Mouse (Mus musculus): ENCODE data around the gene Agap1. TPM values are rescaled to one million over a fixed set of nuclear protein-coding genes. Genes with fewer than 3 reads are reported as not detected.

Agap1 gene
- total and polyA plus RNA-seq, 3 experiments, result 0.01 TPM; not detected in 2

GRCm38 (mm10) chr1:89596223-89596622 is 141.6 kb downstream of the Agap1 start:
- DNase-seq (ENCODE audit: low read depth, low spot score), result no peak
- Histone ChIP-seq H3K9ac (ENCODE audit: control insufficient read depth, low read depth, low read length, poor library complexity, severe bottlenecking) (no peak overlapping the region), H3K9me3 (replicated peaks; ENCODE audit: insufficient read depth, low read length) (no peaks in the 10 kb centered on the region), H3K79me2 (ENCODE audit: control insufficient read depth, insufficient read depth, low read length, poor library complexity) (no peaks in the 10 kb centered on the region), H3K27ac (ENCODE audit: control insufficient read depth, low read depth, low read length) (no peak overlapping the region), H3K27me3 (ENCODE audit: control insufficient read depth in 1 of 2, insufficient read depth in 2 of 2, low read length in 2 of 2) (no peaks in the 10 kb centered on the region), H3K4me3 (ENCODE audit: control insufficient read depth in 1 of 2, insufficient read depth in 1 of 2, low read depth in 2 of 2, low read length in 2 of 2) (no peak overlapping the region), H3K4me1 (ENCODE audit: control insufficient read depth in 1 of 2, insufficient read depth in 2 of 2, low read length in 2 of 2) (no peaks in the 10 kb centered on the region), H3K36me3 (ENCODE audit: control insufficient read depth in 1 of 2, insufficient read depth in 2 of 2, low read length in 2 of 2) (no peaks in the 10 kb centered on the region)
- TF ChIP-seq MAFK (IDR thresholded peaks at IDR 0.05; ENCODE audit: borderline replicate concordance, low read depth, low read length), result no peak
- no peak for TF ChIP-seq ZKSCAN1 (IDR thresholded peaks at IDR 0.05; ENCODE audit: low read depth, low read length)
- no peak for TF ChIP-seq POLR2AphosphoS5 (IDR thresholded peaks at IDR 0.05; ENCODE audit: borderline replicate concordance, low read depth, low read length)
- no peak for TF ChIP-seq USF2 (IDR thresholded peaks at IDR 0.05; ENCODE audit: borderline replicate concordance in 1 of 2, insufficient read depth in 1 of 2, low read depth in 1 of 2, low read length in 2 of 2)

GRCm38 (mm10) chr1:89598906-89599305 is 144.3 kb downstream of the Agap1 start:
- H3K79me2 ChIP-seq (ENCODE audit: control insufficient read depth, insufficient read depth, low read length, poor library complexity), result no peaks in the 10 kb centered on the region
- no peak overlapping the region for H3K27ac ChIP-seq (ENCODE audit: control insufficient read depth, low read depth, low read length)
- H3K4me1 ChIP-seq (ENCODE audit: control insufficient read depth in 1 of 2, insufficient read depth in 2 of 2, low read length in 2 of 2), result no peaks in the 10 kb centered on the region
- H3K36me3 ChIP-seq (ENCODE audit: control insufficient read depth in 1 of 2, insufficient read depth in 2 of 2, low read length in 2 of 2), result no peaks in the 10 kb centered on the region
- H3K9me3 ChIP-seq (replicated peaks; ENCODE audit: insufficient read depth, low read length), result no peaks in the 10 kb centered on the region; the same call in 1 of the 2 replicates
- DNase-seq (ENCODE audit: low read depth, low spot score), result no peak
- no peak overlapping the region for H3K4me3 ChIP-seq (ENCODE audit: control insufficient read depth in 1 of 2, insufficient read depth in 1 of 2, low read depth in 2 of 2, low read length in 2 of 2)
- TF ChIP-seq E2F4 (IDR thresholded peaks at IDR 0.05; ENCODE audit: borderline replicate concordance, low read depth, low read length) (no peak), MAX (IDR thresholded peaks at IDR 0.05; ENCODE audit: low read length) (no peak), EP300 (IDR thresholded peaks at IDR 0.05; ENCODE audit: low read depth in 1 of 2, low read length in 2 of 2) (no peak), MYB (IDR thresholded peaks at IDR 0.05; ENCODE audit: low read depth, low read length) (no peak), MEF2A (IDR thresholded peaks at IDR 0.05; ENCODE audit: extremely low read depth, insufficient replicate concordance, low read depth, low read length, poor library complexity, severe bottlenecking) (no peak), POLR2A (IDR thresholded peaks at IDR 0.05; ENCODE audit: control insufficient read depth in 1 of 2, insufficient read depth in 1 of 2, low read depth in 1 of 2, low read length in 2 of 2, poor library complexity in 1 of 2) (no peak), KAT2A (conservative IDR thresholded peaks at IDR 0.05; ENCODE audit: low read depth, low read length) (no peak), MYC (IDR thresholded peaks at IDR 0.05; ENCODE audit: low read depth, low read length) (no peak), GABPA (IDR thresholded peaks at IDR 0.05; ENCODE audit: low read depth, low read length) (no peak), MAZ (IDR thresholded peaks at IDR 0.05; ENCODE audit: low read depth, low read length) (no peak), TBP (IDR thresholded peaks at IDR 0.05; ENCODE audit: low read depth, low read length) (no peak), NELFE (IDR thresholded peaks at IDR 0.05; ENCODE audit: low read depth, low read length) (no peak), ZNF384 (IDR thresholded peaks at IDR 0.05; ENCODE audit: low read depth, low read length) (no peak), RCOR1 (IDR thresholded peaks at IDR 0.05; ENCODE audit: low read depth, low read length) (no peak)
- no peaks in the 10 kb centered on the region for H3K27me3 ChIP-seq (ENCODE audit: control insufficient read depth in 1 of 2, insufficient read depth in 2 of 2, low read length in 2 of 2)
- H3K9ac ChIP-seq (ENCODE audit: control insufficient read depth, low read depth, low read length, poor library complexity, severe bottlenecking), result no peak overlapping the region

Data from MEL (cell line).